Mouse (Mus musculus): ENCODE measurements around the gene Tspan12. TPM values are rescaled to one million over a fixed set of nuclear protein-coding genes. Genes with fewer than 3 reads are reported as not detected.

The Tspan12 gene
- total and polyA plus RNA-seq, 2 experiments, result 37.1 to 165 TPM

GRCm38 (mm10) chr6:21747536-21747935 is 104.8 kb downstream of the Tspan12 start:
- H3K4me1 ChIP-seq (ENCODE audit: control insufficient read depth, insufficient read depth, low read length), result no peaks in the 10 kb centered on the region
- H3K79me2 ChIP-seq (ENCODE audit: control insufficient read depth, insufficient read depth, low read length), result no peaks in the 10 kb centered on the region
- H3K36me3 ChIP-seq (ENCODE audit: control insufficient read depth, insufficient read depth, low read length), result no peaks in the 10 kb centered on the region
- DNase-seq (ENCODE audit: extremely low read depth, low read depth, low spot score), result no peak
- no peak overlapping the region for H3K27ac ChIP-seq (replicated peaks; ENCODE audit: insufficient read depth, low read depth, low read length)
- no peaks in the 10 kb centered on the region for H3K27me3 ChIP-seq (ENCODE audit: control insufficient read depth, insufficient read depth, low read length)
- no peak overlapping the region for H3K4me3 ChIP-seq (ENCODE audit: insufficient read depth, low read depth, low read length)
- 76% methylated on average over 1 of the region's 1 CpGs for whole genome bisulfite sequencing
- no peak overlapping the region for H3K9ac ChIP-seq (ENCODE audit: low read depth, low read length)
- no peak for TF ChIP-seq POLR2A (IDR thresholded peaks at IDR 0.05; ENCODE audit: extremely low read depth, insufficient read depth, low read length)

- H3K79me2 ChIP-seq (ENCODE audit: control insufficient read depth, insufficient read depth, low read length), result no peaks in the 10 kb centered on the region
- TF ChIP-seq POLR2A (IDR thresholded peaks at IDR 0.05; ENCODE audit: extremely low read depth, insufficient read depth, low read length) (no peak), CTCF (IDR thresholded peaks at IDR 0.05; ENCODE audit: low read depth, low read length) (no peak)
- H3K27me3 ChIP-seq (ENCODE audit: control insufficient read depth, insufficient read depth, low read length), result no peaks in the 10 kb centered on the region
- H3K4me1 ChIP-seq (ENCODE audit: control insufficient read depth, insufficient read depth, low read length), result no peaks in the 10 kb centered on the region
- H3K9ac ChIP-seq (ENCODE audit: low read depth, low read length), result no peak overlapping the region
- no peaks in the 10 kb centered on the region for H3K36me3 ChIP-seq (ENCODE audit: control insufficient read depth, insufficient read depth, low read length)
- DNase-seq (ENCODE audit: extremely low read depth, low read depth, low spot score), result no peak
- WGBS, result 69% methylated on average over 3 of the region's 3 CpGs
- no peak overlapping the region for H3K4me3 ChIP-seq (ENCODE audit: insufficient read depth, low read depth, low read length)
- H3K27ac ChIP-seq (replicated peaks; ENCODE audit: insufficient read depth, low read depth, low read length), result no peak overlapping the region
Observed at GRCm38 (mm10) chr6:21744615-21745266, 107.6 kb downstream of the Tspan12 start.

GRCm38 (mm10) chr6:21740606-21741005 is 111.7 kb downstream of the Tspan12 start:
- H3K36me3 ChIP-seq (ENCODE audit: control insufficient read depth, insufficient read depth, low read length), result no peaks in the 10 kb centered on the region
- 63% methylated on average over 2 of the region's 2 CpGs for WGBS

DNA sequence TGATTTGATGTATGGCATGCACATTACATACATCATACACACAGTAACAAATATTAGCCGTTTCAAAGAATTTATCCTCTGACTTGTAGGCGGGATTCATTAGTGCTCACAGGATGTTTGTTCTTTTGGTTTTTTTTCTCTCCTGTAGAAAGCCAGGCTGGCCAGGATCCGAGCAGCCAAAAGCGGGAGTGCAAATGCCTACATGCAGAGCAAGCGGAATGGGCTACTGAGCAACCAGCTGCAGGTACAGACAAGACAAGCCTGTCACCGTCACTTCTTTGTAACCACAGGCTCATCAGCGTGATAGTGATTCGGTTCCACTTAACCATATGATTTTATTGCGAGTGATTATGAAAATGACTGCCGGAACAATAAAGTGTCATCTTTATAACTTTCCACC is 130.1 kb downstream of the Tspan12 start:
- Histone ChIP-seq H3K79me2 (ENCODE audit: control insufficient read depth, insufficient read depth, low read length) (no peaks in the 10 kb centered on the region), H3K27me3 (ENCODE audit: control insufficient read depth, insufficient read depth, low read length) (no peaks in the 10 kb centered on the region), H3K36me3 (ENCODE audit: control insufficient read depth, insufficient read depth, low read length) (no peaks in the 10 kb centered on the region), H3K27ac (replicated peaks; ENCODE audit: insufficient read depth, low read depth, low read length) (no peak overlapping the region), H3K4me1 (ENCODE audit: control insufficient read depth, insufficient read depth, low read length) (no peaks in the 10 kb centered on the region), H3K9ac (ENCODE audit: low read depth, low read length) (no peak overlapping the region), H3K4me3 (ENCODE audit: insufficient read depth, low read depth, low read length) (no peak overlapping the region)
- WGBS, result 81% methylated on average over 10 of the region's 10 CpGs
- no peak for DNase-seq (ENCODE audit: extremely low read depth, low read depth, low spot score)
- TF ChIP-seq CTCF (IDR thresholded peaks at IDR 0.05; ENCODE audit: low read depth, low read length), result no peak

More at GRCm38 (mm10) chr6:21740606-21741005, 111.7 kb downstream of the Tspan12 start:
- no peak overlapping the region for H3K27ac ChIP-seq (replicated peaks; ENCODE audit: insufficient read depth, low read depth, low read length)
- H3K9ac ChIP-seq (ENCODE audit: low read depth, low read length), result no peak overlapping the region
- DNase-seq (ENCODE audit: extremely low read depth, low read depth, low spot score), result no peak
- no peak overlapping the region for H3K4me3 ChIP-seq (ENCODE audit: insufficient read depth, low read depth, low read length)
- H3K27me3 ChIP-seq (ENCODE audit: control insufficient read depth, insufficient read depth, low read length), result no peaks in the 10 kb centered on the region
- H3K79me2 ChIP-seq (ENCODE audit: control insufficient read depth, insufficient read depth, low read length), result no peaks in the 10 kb centered on the region
- no peaks in the 10 kb centered on the region for H3K4me1 ChIP-seq (ENCODE audit: control insufficient read depth, insufficient read depth, low read length)
- TF ChIP-seq CTCF (IDR thresholded peaks at IDR 0.05; ENCODE audit: low read depth, low read length) (no peak), POLR2A (IDR thresholded peaks at IDR 0.05; ENCODE audit: extremely low read depth, insufficient read depth, low read length) (no peak)

Other genes with a start within 250 kb of the Tspan12 start
- gene Ing3, start 97.1 kb upstream of the Tspan12 start, total RNA-seq (2014; rRNA removed), result 6.4 and 7.9 TPM in 2 replicates
- gene Ing3, start 97.1 kb upstream of the Tspan12 start, polyA plus RNA-seq (2012; rRNA removed), result 3.3 and 3.6 TPM in 2 replicates
- gene Cped1, start 133.4 kb upstream of the Tspan12 start, total RNA-seq (2014; rRNA removed), result 59.8 and 63.6 TPM in 2 replicates
- 6.0 and 6.9 TPM in 2 replicates for gene Cped1, start 133.4 kb upstream of the Tspan12 start, polyA plus RNA-seq (2012; rRNA removed)